Mouse (Mus musculus) midbrain, embryonic 16.5 days (tissue): Measurements from ENCODE around the gene Clptm1. TPM values are rescaled to one million over a fixed set of nuclear protein-coding genes. Genes with fewer than 3 reads are reported as not detected.
"Not testable (repeated sequence)": the region's sequence is repeated elsewhere in the genome, so short reads cannot be mapped to it uniquely, and the experiment has no call there.

Source experiments
- ATAC-seq: fragments of 200-750 bp; cut with Nextera tagmentation; 2 replicates; pipeline ENCODE4 v1.8.0; 2017; ENCODE audit warnings: moderate TSS enrichment
- H3K27ac ChIP-seq: fragments of 300-500 bp; sonication (generic); 2 replicates; pipeline ENCODE4 v1.5.1; 2014; ENCODE audit warnings: mild to moderate bottlenecking, low read length, mixed read lengths
- H3K27me3 ChIP-seq: fragments of 300-500 bp; sonication (generic); 2 replicates; pipeline ENCODE4 v1.6.1; 2014; ENCODE audit warnings: low read depth, low read length, mixed read lengths; ENCODE audit not compliant: control insufficient read depth, insufficient read depth
- H3K36me3 ChIP-seq: fragments of 300-500 bp; sonication (generic); 2 replicates; pipeline ENCODE4 v1.6.1; 2014; ENCODE audit warnings: mild to moderate bottlenecking, low read length, moderate library complexity, mixed read lengths; ENCODE audit not compliant: control insufficient read depth, insufficient read depth
- H3K4me1 ChIP-seq: fragments of 300-500 bp; sonication (generic); 2 replicates; pipeline ENCODE4 v1.6.1; 2014; ENCODE audit warnings: mild to moderate bottlenecking, low read length, mixed read lengths; ENCODE audit not compliant: control insufficient read depth, insufficient read depth
- H3K4me2 ChIP-seq: fragments of 300-500 bp; sonication (generic); 2 replicates; pipeline ENCODE4 v1.6.1; 2014; ENCODE audit warnings: mild to moderate bottlenecking, low read length, mixed read lengths
- H3K4me3 ChIP-seq: fragments of 300-500 bp; sonication (generic); 2 replicates; pipeline ENCODE4 v1.5.1; 2014; ENCODE audit warnings: low read depth, mild to moderate bottlenecking, low read length, moderate library complexity, mixed read lengths
- H3K9ac ChIP-seq: fragments of 300-500 bp; sonication (generic); 2 replicates; pipeline ENCODE4 v1.6.1; 2014; ENCODE audit warnings: low read depth, low read length, mixed read lengths
- H3K9me3 ChIP-seq: fragments of 300-500 bp; sonication (generic); replicated peaks from 2 replicates; pipeline ENCODE4 v1.6.1; 2014; ENCODE audit warnings: mild to moderate bottlenecking, low read length, mixed read lengths; ENCODE audit not compliant: control insufficient read depth, poor library complexity, severe bottlenecking
- WGBS: fragments of 180-500 bp; shearing (Covaris S2); extraction: QIAGEN DNeasy Blood & Tissue Kit; methylation state at CpG from one replicate; pipeline ENCODE4 v1.1.7; 2014; 5-methylcytosine and 5-hydroxymethylcytosine counted together
- polyA plus RNA-seq: library from polyadenylated mRNA; unstranded; fragments of >200 nt; fragmentation: Nextera tagmentation; extraction: Ambion mirVana; gene quantifications from 2 replicates; pipeline ENCODE4 v1.2.1, GENCODE M21; 2015

Gene Clptm1
- polyA plus RNA-seq, 1 experiment from 2014 or later, result 120 TPM

DNA sequence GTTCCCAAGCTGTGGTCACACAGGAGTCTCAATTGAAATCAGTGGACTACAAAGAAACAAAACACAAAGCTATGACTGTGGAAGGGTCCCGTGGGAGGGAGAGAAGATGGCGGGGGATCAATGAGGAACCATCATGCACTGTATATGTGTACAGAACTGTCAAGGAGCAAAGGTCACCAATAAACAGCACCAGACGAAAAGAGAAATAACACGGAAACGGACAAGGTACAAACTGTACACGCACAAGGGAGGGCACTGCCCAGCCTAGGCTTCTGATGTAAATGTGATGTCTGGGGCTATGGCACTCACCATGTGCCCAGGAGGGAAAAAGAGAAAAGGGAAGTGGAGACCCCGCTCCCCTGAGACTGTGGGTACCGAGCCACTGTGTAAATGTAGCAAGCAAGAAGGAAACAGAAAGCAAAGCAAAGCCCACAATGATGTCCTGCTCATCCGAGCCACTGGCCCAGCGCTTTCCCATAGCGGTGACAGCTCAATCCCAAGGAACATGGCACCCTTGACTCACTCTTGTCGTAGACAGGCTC lies 49.7 kb downstream of the Clptm1 start:
- H3K9me3 ChIP-seq, result no peaks in the 10 kb centered on the region
- 91% methylated on average over 12 of the region's 12 CpGs for WGBS
- no peaks in the 10 kb centered on the region for H3K27me3 ChIP-seq
- H3K4me1 ChIP-seq, result peaks cover 3% of the 10 kb centered on the region; the same call in 1 of the 2 replicates
- no peak overlapping the region for H3K9ac ChIP-seq
- H3K36me3 ChIP-seq, result no peaks in the 10 kb centered on the region
- no peak overlapping the region for H3K4me3 ChIP-seq
- H3K27ac ChIP-seq, result no peak overlapping the region
- H3K4me2 ChIP-seq, result no peak overlapping the region
- no peak for ATAC-seq

DNA sequence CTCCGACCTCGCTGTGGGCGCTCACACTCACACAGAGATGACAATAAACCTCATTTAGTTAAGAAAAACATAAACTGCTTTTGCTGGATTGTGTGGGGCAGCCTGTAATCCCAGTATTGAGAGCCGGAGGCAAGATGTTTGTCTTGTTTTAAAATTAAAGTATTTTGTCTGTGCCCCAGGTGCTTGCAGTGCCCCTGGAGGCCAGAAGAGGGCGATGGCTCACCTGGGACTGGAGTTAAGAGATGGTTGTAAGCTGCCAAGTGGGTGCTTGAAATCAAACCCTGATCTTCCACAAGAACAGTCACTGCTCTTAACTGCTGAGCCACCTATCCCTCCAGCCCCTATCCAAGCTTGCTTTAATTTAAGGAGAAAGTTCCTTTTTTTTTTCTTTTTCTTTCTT lies 53.9 kb downstream of the Clptm1 start:
- Histone ChIP-seq H3K9ac (no peak overlapping the region), H3K4me2 (no peak overlapping the region), H3K9me3 (no peaks in the 10 kb centered on the region), H3K27me3 (no peaks in the 10 kb centered on the region), H3K4me3 (no peak overlapping the region), H3K4me1 (no peaks in the 10 kb centered on the region), H3K36me3 (no peaks in the 10 kb centered on the region), H3K27ac (no peak overlapping the region)
- ATAC-seq, result no peak
- WGBS, result 77% methylated on average over 5 of the region's 5 CpGs

DNA sequence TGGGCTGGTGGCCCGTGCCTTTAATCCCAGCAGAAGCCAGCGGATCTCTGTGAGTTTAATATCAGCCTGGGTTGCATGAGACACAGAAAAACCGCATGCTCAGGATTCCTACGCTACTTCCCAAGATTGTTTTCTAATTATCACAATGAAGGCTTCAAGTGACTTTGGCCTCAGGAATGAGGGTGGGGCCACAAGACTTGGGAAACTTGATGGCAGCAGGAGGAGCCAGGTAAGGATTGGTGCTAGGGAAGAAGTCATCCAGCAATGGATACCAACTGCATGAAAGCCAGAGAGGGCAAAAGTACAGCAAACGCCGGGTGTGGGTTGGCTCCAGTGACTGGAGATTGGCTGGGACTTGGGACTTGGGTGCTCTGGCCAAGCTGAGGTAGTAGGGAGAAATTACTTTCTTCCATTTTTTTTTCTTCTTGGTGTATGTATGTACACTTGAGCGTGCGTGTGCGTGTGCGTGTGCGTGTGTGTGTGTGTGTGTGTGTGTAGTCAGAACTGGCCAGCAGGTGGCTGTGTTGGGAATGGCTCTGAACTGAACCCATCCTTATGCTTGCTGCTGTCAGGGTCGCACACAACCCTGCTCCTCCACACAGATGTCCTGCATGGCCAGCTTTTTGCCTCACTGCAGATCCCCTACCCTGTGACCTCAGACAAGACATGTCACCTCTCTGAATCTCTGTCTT lies 55.0 kb downstream of the Clptm1 start:
- H3K4me2 ChIP-seq, result no peak overlapping the region
- no peak overlapping the region for H3K4me3 ChIP-seq
- no peak overlapping the region for H3K9ac ChIP-seq
- H3K9me3 ChIP-seq, result no peaks in the 10 kb centered on the region
- WGBS, result 92% methylated on average over 12 of the region's 12 CpGs
- H3K27ac ChIP-seq, result no peak overlapping the region
- no peaks in the 10 kb centered on the region for H3K27me3 ChIP-seq
- H3K36me3 ChIP-seq, result no peaks in the 10 kb centered on the region
- H3K4me1 ChIP-seq, result no peaks in the 10 kb centered on the region
- ATAC-seq, result no peak

DNA sequence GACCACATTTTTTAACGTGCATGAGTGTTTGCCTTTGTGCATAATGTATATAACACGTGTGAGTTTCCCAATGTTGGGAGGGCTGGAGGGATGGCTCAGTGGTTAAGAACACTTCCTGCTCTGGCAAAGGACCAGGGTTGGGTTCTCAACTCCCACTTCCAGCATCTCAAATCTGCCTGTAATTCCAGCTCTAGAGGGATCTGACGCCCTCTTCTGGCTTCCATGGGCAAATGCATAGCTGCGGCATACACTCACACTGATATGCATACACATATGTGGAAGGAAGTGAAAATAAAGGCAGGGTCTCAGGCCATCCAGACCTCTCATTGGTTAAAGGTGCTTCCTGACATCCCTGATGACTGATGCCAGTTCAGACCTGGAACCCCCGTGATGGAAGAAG lies 57.5 kb downstream of the Clptm1 start:
- H3K4me1 ChIP-seq, result peaks cover 13% of the 10 kb centered on the region
- no peak overlapping the region for H3K4me3 ChIP-seq
- H3K4me2 ChIP-seq, result no peak overlapping the region
- no peak for ATAC-seq
- no peak overlapping the region for H3K9ac ChIP-seq
- H3K36me3 ChIP-seq, result no peaks in the 10 kb centered on the region
- H3K9me3 ChIP-seq, result no peaks in the 10 kb centered on the region
- no peak overlapping the region for H3K27ac ChIP-seq
- H3K27me3 ChIP-seq, result no peaks in the 10 kb centered on the region
- 76% methylated on average over 5 of the region's 5 CpGs for WGBS

DNA sequence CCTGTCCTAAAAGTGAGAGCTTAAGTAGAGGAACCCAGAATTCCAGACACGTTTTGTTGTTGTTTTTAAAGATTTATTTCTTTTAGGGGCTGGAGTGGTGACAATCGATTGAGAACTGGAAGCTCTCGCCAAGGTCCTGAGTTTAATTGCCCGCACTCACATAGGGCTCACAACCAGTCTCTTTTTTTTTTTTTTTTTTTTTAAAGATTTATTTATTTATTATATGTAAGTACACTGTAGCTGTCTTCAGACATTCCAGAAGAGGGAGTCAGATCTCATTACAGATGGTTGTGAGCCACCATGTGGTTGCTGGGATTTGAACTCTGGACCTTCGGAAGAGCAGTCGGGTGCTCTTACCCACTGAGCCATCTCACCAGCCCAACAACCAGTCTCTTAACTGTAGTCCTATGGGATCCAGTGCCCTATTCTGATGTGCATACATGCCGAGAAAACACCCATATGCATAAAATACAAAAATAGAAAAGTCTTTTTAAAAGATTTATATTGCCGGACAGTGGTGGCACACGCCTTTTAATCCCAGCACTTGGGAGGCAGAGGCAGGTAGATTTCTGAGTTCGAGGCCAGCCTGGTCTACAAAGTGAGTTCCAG lies 60.1 kb downstream of the Clptm1 start:
- peak; percentile 37; the same call in 1 of the 2 replicates for ATAC-seq
- H3K4me3 ChIP-seq, result peak overlapping the region; percentile 80
- H3K4me1 ChIP-seq, result peaks cover 27% of the 10 kb centered on the region
- peak overlapping the region; percentile 75 for H3K27ac ChIP-seq
- peak overlapping the region; percentile 95; the same call in 1 of the 2 replicates for H3K9ac ChIP-seq
- not testable (repeated sequence) for H3K27me3 ChIP-seq, H3K36me3 ChIP-seq, H3K9me3 ChIP-seq
- 62% methylated on average over 10 of the region's 10 CpGs for WGBS
- H3K4me2 ChIP-seq, result peak overlapping the region; percentile 66

DNA sequence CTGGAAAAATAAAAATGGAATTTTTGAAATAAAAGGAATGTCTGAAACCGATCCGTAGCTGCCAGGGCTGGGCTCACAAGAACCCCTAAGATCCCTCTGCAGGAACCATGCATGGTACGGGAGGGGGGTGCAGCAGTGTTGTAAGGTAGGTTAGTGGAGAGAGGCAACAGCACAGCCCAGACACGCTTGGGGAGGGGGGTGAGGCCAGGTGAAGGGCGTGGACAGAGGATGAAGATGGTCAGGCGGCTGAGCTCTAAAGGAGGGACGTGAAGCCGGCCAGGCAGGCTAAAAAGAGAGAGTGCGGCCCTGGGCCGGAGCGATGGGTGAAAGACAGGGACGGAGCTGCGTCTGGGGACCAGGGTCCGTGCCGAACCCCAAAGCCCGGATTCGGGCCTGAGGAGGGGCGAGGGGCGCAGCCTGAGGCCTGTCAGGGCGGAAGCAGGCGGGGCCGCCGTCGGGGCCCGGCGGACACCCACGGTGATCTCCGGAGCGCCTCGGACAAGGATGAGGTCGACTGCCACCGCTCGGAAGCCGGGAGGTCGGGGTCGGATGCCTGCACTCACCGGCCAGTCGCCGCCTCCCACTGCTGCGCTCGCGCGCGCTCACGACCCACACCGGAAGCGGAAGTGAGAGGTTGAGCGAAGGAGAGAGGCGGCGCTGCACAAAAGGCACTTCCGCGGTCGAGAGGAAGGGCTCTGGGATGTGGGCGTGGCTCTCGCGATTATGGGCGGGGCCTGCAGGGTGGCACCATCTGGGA lies 60.8 kb downstream of the Clptm1 start, which contains the start of gene Clasrp:
Gene Clasrp, minus strand, starts transcription at position 638 of the 757 bp plus-strand sequence.
- H3K36me3 ChIP-seq, result peaks cover 7% of the 10 kb centered on the region
- H3K27ac ChIP-seq, result peak within 1 kb of the TSS; percentile 75
- peak within 1 kb of the TSS; percentile 66 for H3K4me2 ChIP-seq
- H3K4me3 ChIP-seq, result peak within 1 kb of the TSS; percentile 80
- WGBS, result 1% methylated on average over 56 of the region's 57 CpGs
- H3K27me3 ChIP-seq, result no peaks in the 10 kb centered on the region
- peaks cover 27% of the 10 kb centered on the region for H3K4me1 ChIP-seq
- H3K9me3 ChIP-seq, result no peaks in the 10 kb centered on the region
- peak; percentile 91 for ATAC-seq
- H3K9ac ChIP-seq, result peak within 1 kb of the TSS; percentile 95

DNA sequence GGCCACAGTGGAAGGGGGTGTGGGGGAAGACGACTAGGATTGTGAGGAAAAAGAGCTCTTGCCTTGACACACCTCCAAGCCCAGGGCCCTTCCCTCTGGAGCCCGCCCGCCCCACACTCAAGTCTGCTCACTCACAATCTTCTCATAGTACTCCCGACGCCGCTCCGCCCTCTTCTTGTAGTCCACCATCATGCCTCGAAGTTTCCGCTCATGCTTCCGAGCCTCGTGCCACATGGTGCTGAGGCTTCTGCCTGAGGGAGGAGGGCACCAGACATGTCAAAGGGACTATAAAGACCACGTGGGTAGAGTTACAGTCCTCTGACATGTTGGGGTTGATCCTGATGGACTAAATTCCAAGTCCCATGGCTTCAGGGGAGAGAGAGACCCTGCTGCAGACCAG lies 61.8 kb downstream of the Clptm1 start:
- ATAC-seq, result no peak
- peaks cover 27% of the 10 kb centered on the region for H3K4me1 ChIP-seq
- H3K36me3 ChIP-seq, result peaks cover 7% of the 10 kb centered on the region
- H3K9me3 ChIP-seq, result no peaks in the 10 kb centered on the region
- H3K27ac ChIP-seq, result no peak overlapping the region
- H3K27me3 ChIP-seq, result no peaks in the 10 kb centered on the region
- peak overlapping the region; percentile 66 for H3K4me2 ChIP-seq
- H3K9ac ChIP-seq, result no peak overlapping the region
- 90% methylated on average over 12 of the region's 12 CpGs for WGBS
- peak overlapping the region; percentile 80 for H3K4me3 ChIP-seq

DNA sequence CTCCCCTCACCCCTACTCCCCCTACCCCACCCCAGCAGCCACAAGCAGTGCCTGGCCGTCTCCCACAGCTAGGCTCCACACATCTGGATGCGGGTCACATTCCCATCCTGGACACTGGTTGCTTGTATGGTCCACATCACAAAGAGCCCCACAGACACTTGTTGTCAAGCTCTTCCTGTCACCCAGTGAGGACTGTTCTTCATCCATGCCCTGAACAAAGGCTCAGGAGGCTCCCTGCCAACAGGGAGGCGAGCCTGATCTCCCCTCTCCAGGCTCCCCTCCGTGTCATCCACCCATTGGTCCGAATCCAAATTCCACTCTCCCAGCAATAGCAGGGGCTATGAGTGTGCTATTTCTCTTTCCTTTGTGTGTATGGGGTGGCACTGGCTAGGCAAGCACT lies 64.3 kb downstream of the Clptm1 start:
- Histone ChIP-seq H3K27ac (peak overlapping the region; percentile 60; the same call in 1 of the 2 replicates), H3K36me3 (peaks cover 7% of the 10 kb centered on the region)

More for the DNA sequence above, 64.3 kb downstream of the Clptm1 start:
- Histone ChIP-seq H3K27me3 (no peaks in the 10 kb centered on the region), H3K9me3 (no peaks in the 10 kb centered on the region), H3K4me3 (no peak overlapping the region), H3K9ac (no peak overlapping the region), H3K4me1 (peaks cover 27% of the 10 kb centered on the region), H3K4me2 (no peak overlapping the region)
- 53% methylated on average over 5 of the region's 5 CpGs for WGBS
- ATAC-seq, result peak; percentile 57
